Mouse (Mus musculus): ENCODE measurements around the gene C1rl. TPM values are rescaled to one million over a fixed set of nuclear protein-coding genes. Genes with fewer than 3 reads are reported as not detected.

Gene C1rl
- 1 to 10 TPM; 1.1 to 1.2 TPM for total RNA-seq (2021)
- polyA plus RNA-seq (2012; rRNA removed) = 1.3 and 1.5 TPM in 2 replicates
- long read RNA-seq, partial matches to known transcripts = 0 of 2 reads
- long read RNA-seq, other reads (novel, unspliced or antisense) = 0 of 2 reads

DNA sequence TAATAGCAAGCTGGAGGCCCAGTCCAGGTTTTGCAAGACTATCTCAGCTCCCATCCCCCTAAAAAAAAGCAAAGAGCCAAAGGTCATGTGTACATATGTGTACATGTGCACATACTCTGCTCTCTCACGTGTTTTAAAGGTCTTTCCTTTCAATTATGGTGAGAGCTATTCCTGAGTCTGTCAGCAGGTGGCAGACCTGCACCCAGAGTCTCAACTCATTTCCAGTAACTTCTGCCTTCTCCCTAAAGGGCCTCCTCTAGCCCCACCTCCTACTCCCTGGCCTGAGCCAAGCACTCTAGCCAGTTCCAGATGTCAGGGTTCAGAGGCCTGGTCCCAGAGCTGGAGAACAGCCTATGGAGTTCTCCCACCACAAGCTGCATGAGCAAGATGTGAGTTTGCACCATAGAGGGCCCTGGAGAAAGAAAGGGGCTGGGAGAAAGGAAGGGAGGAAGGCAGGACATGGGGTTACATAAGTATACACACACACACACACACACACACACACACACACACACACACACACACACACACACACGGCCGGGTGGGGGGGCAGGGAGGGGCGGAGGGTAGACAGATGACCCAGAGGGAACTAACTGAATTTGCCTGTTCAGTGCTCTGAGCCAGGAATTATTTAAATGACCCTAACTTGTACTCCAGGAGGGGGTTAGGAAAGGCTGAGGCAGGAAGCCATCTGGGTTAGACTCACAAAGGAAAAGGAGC lies at the start of gene C1rl:
TSS of gene C1rl (plus strand) at position 272 of the 720 bp plus-strand sequence.
- Histone ChIP-seq H3K4me1 (ENCODE audit: control insufficient read depth, insufficient read depth, low read length) (0 out of 2 replicates have a peak, but pooled peaks cover 3% of the 10 kb centered on the region), H3K9ac (ENCODE audit: low read depth, low read length) (no peak within 1 kb of the TSS), H3K4me3 (no peak within 1 kb of the TSS), H3K36me3 (ENCODE audit: control insufficient read depth, insufficient read depth, low read length) (no peaks in the 10 kb centered on the region), H3K27me3 (ENCODE audit: control insufficient read depth, insufficient read depth, low read length) (no peaks in the 10 kb centered on the region), H3K79me2 (replicated peaks; ENCODE audit: control insufficient read depth, insufficient read depth, low read length) (no peaks in the 10 kb centered on the region), H3K27ac (peak within 1 kb of the TSS; percentile 67)
- intact Hi-C loops (cut with DNase I) = loop anchor here (5.0 kb wide), 2 partner anchors 49 to 264 kb away; partner anchors contain the start of genes Atn1, C1s1 and Gm45234
- 28% methylated on average over 4 of the region's 4 CpGs for WGBS
- DNase-seq = peak; percentile 81 to 88
- 0 out of 2 replicates have a peak, but pooled peaks have one; percentile 18 for TF ChIP-seq POLR2A (IDR thresholded peaks at IDR 0.05; ENCODE audit: insufficient read depth, low read depth, low read length)
- TF ChIP-seq EP300 (IDR thresholded peaks at IDR 0.05; ENCODE audit: insufficient read depth, low read depth, low read length) = peak; percentile 38; the same call in 1 of the 2 replicates
- peak; percentile 86 for TF ChIP-seq CTCF (IDR thresholded peaks at IDR 0.05)

DNA sequence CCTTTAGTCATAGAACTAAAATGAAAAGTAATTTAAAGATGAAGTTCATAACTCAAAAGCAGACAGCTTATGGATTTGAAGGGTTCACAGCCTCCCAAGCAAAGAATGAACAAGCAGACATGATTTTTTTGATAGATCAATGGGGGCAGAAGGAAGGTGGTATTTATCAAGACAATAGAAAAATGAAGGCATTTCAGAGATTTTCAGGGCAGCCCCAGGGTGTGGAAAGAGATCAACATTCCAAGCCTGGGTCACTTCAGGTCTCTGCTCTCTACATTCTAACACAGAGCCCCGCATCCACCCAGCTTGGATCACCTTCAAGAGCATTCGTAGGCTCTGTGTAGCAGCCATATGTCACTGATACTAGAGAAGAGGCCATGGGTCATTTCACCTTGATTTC lies 49.6 kb upstream of the C1rl start:
- no peaks in the 10 kb centered on the region for H3K27me3 ChIP-seq (ENCODE audit: control insufficient read depth, insufficient read depth, low read length)
- TF ChIP-seq EP300 (IDR thresholded peaks at IDR 0.05; ENCODE audit: insufficient read depth, low read depth, low read length) = no peak
- no peak for TF ChIP-seq CTCF (IDR thresholded peaks at IDR 0.05)
- no peak for TF ChIP-seq POLR2A (IDR thresholded peaks at IDR 0.05; ENCODE audit: insufficient read depth, low read depth, low read length)
- WGBS = 72% methylated on average over 2 of the region's 2 CpGs
- H3K9ac ChIP-seq (ENCODE audit: low read depth, low read length) = no peak overlapping the region
- intact Hi-C loops (cut with DNase I) = no loop called here
- H3K27ac ChIP-seq = no peak overlapping the region
- no peak overlapping the region for H3K4me3 ChIP-seq
- no peaks in the 10 kb centered on the region for H3K79me2 ChIP-seq (replicated peaks; ENCODE audit: control insufficient read depth, insufficient read depth, low read length)
- DNase-seq = no peak
- no peaks in the 10 kb centered on the region for H3K36me3 ChIP-seq (ENCODE audit: control insufficient read depth, insufficient read depth, low read length)
- no peaks in the 10 kb centered on the region for H3K4me1 ChIP-seq (ENCODE audit: control insufficient read depth, insufficient read depth, low read length)

DNA sequence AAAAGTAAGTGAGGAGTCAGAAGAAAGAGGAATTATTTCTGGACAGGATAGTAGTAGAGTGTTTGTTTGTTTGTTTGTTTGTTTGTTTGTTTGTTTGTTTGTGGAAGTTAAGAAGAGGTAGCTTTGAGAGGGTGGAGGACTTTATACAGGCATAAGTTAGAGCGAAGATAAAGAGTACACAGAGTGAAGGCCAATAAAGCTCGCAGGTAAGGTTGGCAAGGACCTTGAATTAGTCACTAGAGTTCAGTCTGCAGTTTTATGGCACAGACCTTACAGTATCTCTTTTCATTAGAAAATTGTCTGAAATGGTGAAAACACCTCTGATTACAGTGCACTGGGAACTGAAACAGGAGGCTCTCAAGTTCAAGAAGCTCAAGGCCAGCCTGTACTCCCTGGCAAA lies 46.9 kb upstream of the C1rl start:
- intact Hi-C loops (cut with DNase I) = no loop called here
- Histone ChIP-seq H3K9ac (ENCODE audit: low read depth, low read length) (no peak overlapping the region), H3K79me2 (replicated peaks; ENCODE audit: control insufficient read depth, insufficient read depth, low read length) (no peaks in the 10 kb centered on the region), H3K27ac (no peak overlapping the region), H3K27me3 (ENCODE audit: control insufficient read depth, insufficient read depth, low read length) (no peaks in the 10 kb centered on the region), H3K36me3 (ENCODE audit: control insufficient read depth, insufficient read depth, low read length) (no peaks in the 10 kb centered on the region), H3K4me3 (no peak overlapping the region), H3K4me1 (ENCODE audit: control insufficient read depth, insufficient read depth, low read length) (no peaks in the 10 kb centered on the region)
- DNase-seq = no peak
- WGBS = 95% methylated on average over 2 of the region's 2 CpGs
- TF ChIP-seq CTCF (IDR thresholded peaks at IDR 0.05) (no peak), EP300 (IDR thresholded peaks at IDR 0.05; ENCODE audit: insufficient read depth, low read depth, low read length) (no peak), POLR2A (IDR thresholded peaks at IDR 0.05; ENCODE audit: insufficient read depth, low read depth, low read length) (no peak)

DNA sequence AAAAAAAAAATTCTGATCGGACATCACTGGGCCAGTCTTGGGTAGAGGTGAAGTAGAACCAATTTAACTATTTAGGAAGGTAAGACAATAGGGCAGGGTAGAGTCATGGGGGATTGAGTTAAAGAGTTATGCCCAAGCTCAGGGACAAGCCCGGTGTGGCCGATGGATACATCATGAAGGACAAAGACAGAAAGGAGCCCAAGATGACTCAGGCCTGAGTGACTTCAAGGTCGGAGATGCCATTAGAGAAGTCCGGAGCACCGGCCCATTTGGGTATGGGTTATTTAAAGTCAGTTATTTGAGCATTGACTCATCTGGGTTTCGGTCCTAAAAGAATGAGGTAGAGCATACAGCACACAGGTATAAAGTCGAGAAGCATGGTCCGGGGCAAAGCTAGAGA lies 46.5 kb upstream of the C1rl start:
- Histone ChIP-seq H3K4me3 (no peak overlapping the region), H3K9ac (ENCODE audit: low read depth, low read length) (no peak overlapping the region), H3K27ac (no peak overlapping the region), H3K79me2 (replicated peaks; ENCODE audit: control insufficient read depth, insufficient read depth, low read length) (no peaks in the 10 kb centered on the region), H3K36me3 (ENCODE audit: control insufficient read depth, insufficient read depth, low read length) (no peaks in the 10 kb centered on the region), H3K4me1 (ENCODE audit: control insufficient read depth, insufficient read depth, low read length) (no peaks in the 10 kb centered on the region), H3K27me3 (ENCODE audit: control insufficient read depth, insufficient read depth, low read length) (no peaks in the 10 kb centered on the region)
- WGBS = 92% methylated on average over 9 of the region's 9 CpGs
- no peak for DNase-seq
- TF ChIP-seq CTCF (IDR thresholded peaks at IDR 0.05) = no peak
- TF ChIP-seq POLR2A (IDR thresholded peaks at IDR 0.05; ENCODE audit: insufficient read depth, low read depth, low read length) = no peak
- no peak for TF ChIP-seq EP300 (IDR thresholded peaks at IDR 0.05; ENCODE audit: insufficient read depth, low read depth, low read length)
- intact Hi-C loops (cut with DNase I) = no loop called here

DNA sequence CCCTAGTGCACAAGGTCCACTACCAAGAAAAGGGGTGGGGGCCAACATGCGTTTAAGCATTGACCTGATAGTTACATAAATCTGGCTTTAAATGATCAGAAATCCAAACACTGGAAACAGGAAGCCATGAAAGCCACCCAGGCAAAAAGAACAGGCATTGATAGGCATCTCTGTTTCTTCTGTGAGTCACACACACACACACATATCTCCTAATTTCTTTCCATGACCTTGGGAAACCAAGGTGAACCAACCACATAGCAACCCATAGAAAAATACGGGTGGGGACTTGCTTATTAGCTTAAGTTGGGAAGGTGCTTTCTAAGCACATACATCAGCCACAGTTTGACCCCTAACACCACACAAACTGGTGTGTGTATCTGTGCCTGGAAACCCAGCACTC lies 45.6 kb upstream of the C1rl start:
- H3K4me3 ChIP-seq = no peak overlapping the region
- no peaks in the 10 kb centered on the region for H3K27me3 ChIP-seq (ENCODE audit: control insufficient read depth, insufficient read depth, low read length)
- intact Hi-C loops (cut with DNase I) = no loop called here
- no peak overlapping the region for H3K9ac ChIP-seq (ENCODE audit: low read depth, low read length)
- TF ChIP-seq EP300 (IDR thresholded peaks at IDR 0.05; ENCODE audit: insufficient read depth, low read depth, low read length) (no peak), CTCF (IDR thresholded peaks at IDR 0.05) (no peak), POLR2A (IDR thresholded peaks at IDR 0.05; ENCODE audit: insufficient read depth, low read depth, low read length) (no peak)
- no peak overlapping the region for H3K27ac ChIP-seq
- H3K79me2 ChIP-seq (replicated peaks; ENCODE audit: control insufficient read depth, insufficient read depth, low read length) = no peaks in the 10 kb centered on the region
- WGBS = 77% methylated on average over 2 of the region's 2 CpGs
- no peak for DNase-seq
- no peaks in the 10 kb centered on the region for H3K36me3 ChIP-seq (ENCODE audit: control insufficient read depth, insufficient read depth, low read length)
- no peaks in the 10 kb centered on the region for H3K4me1 ChIP-seq (ENCODE audit: control insufficient read depth, insufficient read depth, low read length)

DNA sequence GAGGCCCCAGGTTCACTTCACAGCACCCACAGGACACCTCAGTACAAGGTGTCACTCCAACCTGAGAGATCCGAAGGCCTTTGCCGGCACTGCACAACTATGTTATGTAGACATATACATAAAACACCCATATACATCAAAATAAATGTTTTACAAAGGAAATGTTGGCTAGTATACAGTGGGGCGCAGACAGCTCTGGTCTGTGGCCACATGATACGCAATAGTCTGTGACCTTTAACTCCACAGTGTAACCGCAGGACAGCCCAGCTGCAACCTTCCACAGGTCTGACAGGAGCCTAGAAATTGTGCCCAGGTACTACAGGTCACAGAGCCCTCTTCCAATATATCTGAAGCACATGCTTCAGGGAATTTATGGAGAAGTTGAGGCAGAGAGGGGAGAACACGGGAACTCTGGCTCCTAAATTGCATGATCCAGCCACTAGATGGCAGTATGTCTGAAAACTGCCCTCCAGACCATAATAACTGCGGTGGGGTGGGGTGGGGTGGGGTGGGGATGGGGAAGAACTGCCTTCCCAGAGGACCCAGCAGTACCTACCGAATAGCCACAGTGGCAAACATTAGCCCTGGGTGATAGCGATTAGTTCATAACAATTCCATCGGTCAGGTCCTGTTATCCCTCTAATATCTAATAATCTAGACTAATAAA lies 44.6 kb upstream of the C1rl start:
- TF ChIP-seq CTCF (IDR thresholded peaks at IDR 0.05) (peak; percentile 61), POLR2A (IDR thresholded peaks at IDR 0.05; ENCODE audit: insufficient read depth, low read depth, low read length) (no peak), EP300 (IDR thresholded peaks at IDR 0.05; ENCODE audit: insufficient read depth, low read depth, low read length) (no peak)
- no peak overlapping the region for H3K27ac ChIP-seq
- no peaks in the 10 kb centered on the region for H3K4me1 ChIP-seq (ENCODE audit: control insufficient read depth, insufficient read depth, low read length)
- intact Hi-C loops (cut with DNase I) = no loop called here
- no peaks in the 10 kb centered on the region for H3K79me2 ChIP-seq (replicated peaks; ENCODE audit: control insufficient read depth, insufficient read depth, low read length)
- H3K27me3 ChIP-seq (ENCODE audit: control insufficient read depth, insufficient read depth, low read length) = no peaks in the 10 kb centered on the region
- no peaks in the 10 kb centered on the region for H3K36me3 ChIP-seq (ENCODE audit: control insufficient read depth, insufficient read depth, low read length)
- DNase-seq = no peak
- no peak overlapping the region for H3K9ac ChIP-seq (ENCODE audit: low read depth, low read length)
- no peak overlapping the region for H3K4me3 ChIP-seq
- WGBS = 75% methylated on average over 10 of the region's 10 CpGs

Measured in heart, adult 2 months (tissue).